Mouse (Mus musculus) testis, postnatal 10 days (tissue): Measurements from ENCODE around the gene Rwdd4a.

Experiments used
- DNase-seq: peaks from one replicate; pipeline ENCODE4 v3.0.0; 2021; ENCODE audit warnings: low spot score

Rwdd4a gene

GRCm38 (mm10) chr8:47533344-47534125, at the start of gene Rwdd4a, which contains the start of gene Trappc11:
Gene Rwdd4a, plus strand, starts transcription at chr8:47533664.
Gene Trappc11, minus strand, starts transcription at chr8:47533470.
- DNase-seq, result peak; percentile 97

- no peak for DNase-seq
These were observed 46.2 kb upstream of the Rwdd4a start for GRCm38 (mm10) chr8:47487231-47487630.

GRCm38 (mm10) chr8:47493106-47493505, 40.4 kb upstream of the Rwdd4a start:
- DNase-seq, result no peak

GRCm38 (mm10) chr8:47494602-47495153, 38.8 kb upstream of the Rwdd4a start:
- DNase-seq, result no peak

- DNase-seq, result peak; percentile 21
These were observed 38.0 kb upstream of the Rwdd4a start for GRCm38 (mm10) chr8:47495428-47495827.

GRCm38 (mm10) chr8:47501994-47502393, 31.5 kb upstream of the Rwdd4a start:
- DNase-seq, result no peak

GRCm38 (mm10) chr8:47502546-47502945, 30.9 kb upstream of the Rwdd4a start:
- no peak for DNase-seq

- no peak for DNase-seq
These were observed 28.0 kb upstream of the Rwdd4a start for GRCm38 (mm10) chr8:47505431-47505830.

GRCm38 (mm10) chr8:47510930-47511329, 22.5 kb upstream of the Rwdd4a start:
- no peak for DNase-seq

GRCm38 (mm10) chr8:47513601-47514000, 19.9 kb upstream of the Rwdd4a start:
- no peak for DNase-seq

GRCm38 (mm10) chr8:47528094-47528493, 5.4 kb upstream of the Rwdd4a start:
- DNase-seq, result no peak

GRCm38 (mm10) chr8:47538323-47538722, 4.9 kb downstream of the Rwdd4a start:
- peak; percentile 27 for DNase-seq

- peak; percentile 35 for DNase-seq
These were observed 9.3 kb downstream of the Rwdd4a start for GRCm38 (mm10) chr8:47542746-47543145.

GRCm38 (mm10) chr8:47544094-47544493, 10.6 kb downstream of the Rwdd4a start:
- DNase-seq, result peak; percentile 7

GRCm38 (mm10) chr8:47547102-47547501, 13.6 kb downstream of the Rwdd4a start:
- DNase-seq, result peak; percentile 29

- peak; percentile 44 for DNase-seq
These were observed 20.1 kb downstream of the Rwdd4a start for GRCm38 (mm10) chr8:47553613-47554012.

- DNase-seq, result no peak
These were observed 23.0 kb downstream of the Rwdd4a start for GRCm38 (mm10) chr8:47556446-47556845.

- no peak for DNase-seq
These were observed 24.8 kb downstream of the Rwdd4a start for GRCm38 (mm10) chr8:47558274-47558673.

GRCm38 (mm10) chr8:47560801-47561200, 27.3 kb downstream of the Rwdd4a start:
- no peak for DNase-seq

- DNase-seq, result no peak
These were observed 33.1 kb downstream of the Rwdd4a start for GRCm38 (mm10) chr8:47566551-47566950.

- DNase-seq, result no peak
These were observed 34.6 kb downstream of the Rwdd4a start for GRCm38 (mm10) chr8:47568098-47568497.

GRCm38 (mm10) chr8:47570161-47570560, 36.7 kb downstream of the Rwdd4a start:
- no peak for DNase-seq

- DNase-seq, result no peak
These were observed 40.0 kb downstream of the Rwdd4a start for GRCm38 (mm10) chr8:47573482-47573881.

GRCm38 (mm10) chr8:47581454-47581853, 48.0 kb downstream of the Rwdd4a start:
- no peak for DNase-seq
